Mouse (Mus musculus) embryonic fibroblast, embryonic 13.5 days (primary cell): ENCODE results near the gene B3galt4. TPM values are rescaled to one million over a fixed set of nuclear protein-coding genes. Genes with fewer than 3 reads are reported as not detected.
"Not testable (repeated sequence)": the region's sequence is repeated elsewhere in the genome, so short reads cannot be mapped to it uniquely, and the experiment has no call there.

ENCODE experiments used
- H3K27ac ChIP-seq: 2 replicates; pipeline ENCODE4 v1.5.1; 2012; ENCODE audit warnings: low read length, control low read depth, inconsistent platforms; ENCODE audit not compliant: insufficient read depth
- H3K4me1 ChIP-seq: 2 replicates; pipeline ENCODE4 v1.6.1; 2011; ENCODE audit warnings: low read length; ENCODE audit not compliant: control insufficient read depth, insufficient read depth
- H3K4me3 ChIP-seq: 2 replicates; pipeline ENCODE4 v1.5.1; 2011; ENCODE audit warnings: mild to moderate bottlenecking, control low read depth, low read length; ENCODE audit not compliant: insufficient read depth
- CTCF ChIP-seq: IDR thresholded peaks from 2 replicates; pipeline ENCODE4 v1.5.1; 2011; ENCODE audit warnings: mild to moderate bottlenecking, control low read depth, low read length, moderate library complexity, borderline replicate concordance; ENCODE audit not compliant: insufficient read depth
- POLR2A ChIP-seq: IDR thresholded peaks from 2 replicates; pipeline ENCODE4 v1.6.1; 2011; ENCODE audit warnings: low read depth, mild to moderate bottlenecking, control low read depth, low read length, moderate library complexity
- polyA plus RNA-seq: library from polyadenylated mRNA; stranded (reverse); fragments of >200 nt; gene quantifications from 2 replicates; pipeline ENCODE4 v1.2.4, GENCODE M21; 2011; ENCODE audit warnings: low read depth; ENCODE audit not compliant: missing spikeins, insufficient read length

The B3galt4 gene
- polyA plus RNA-seq, 1 experiment: 3.6 TPM

GRCm38 (mm10) chr17:33908331-33909076 lies 42.8 kb downstream of the B3galt4 start:
- TF ChIP-seq POLR2A: no peak
- TF ChIP-seq CTCF: no peak
- H3K4me3 ChIP-seq: peak overlapping the region; percentile 58
- H3K27ac ChIP-seq: peak overlapping the region; percentile 11; the same call in 1 of the 2 replicates
- H3K4me1 ChIP-seq: no peaks in the 10 kb centered on the region

GRCm38 (mm10) chr17:33904835-33905234 lies 46.5 kb downstream of the B3galt4 start, which contains the start of gene Platr17:
Platr17 (plus strand) TSS chr17:33905135.
- not testable (repeated sequence) for H3K27ac ChIP-seq, H3K4me1 ChIP-seq, H3K4me3 ChIP-seq

GRCm38 (mm10) chr17:33903911-33904651 lies 47.2 kb downstream of the B3galt4 start:
- not testable (repeated sequence) for H3K4me1 ChIP-seq, H3K27ac ChIP-seq, H3K4me3 ChIP-seq

GRCm38 (mm10) chr17:33902491-33902890 lies 48.8 kb downstream of the B3galt4 start:
- no peak overlapping the region for H3K4me3 ChIP-seq
- H3K4me1 ChIP-seq: no peaks in the 10 kb centered on the region
- H3K27ac ChIP-seq: no peak overlapping the region
- TF ChIP-seq POLR2A (no peak), CTCF (no peak)

GRCm38 (mm10) chr17:33902079-33902478 lies 49.2 kb downstream of the B3galt4 start:
- H3K4me1 ChIP-seq: no peaks in the 10 kb centered on the region
- no peak overlapping the region for H3K27ac ChIP-seq
- TF ChIP-seq CTCF: no peak
- no peak for TF ChIP-seq POLR2A
- no peak overlapping the region for H3K4me3 ChIP-seq

- Histone ChIP-seq H3K4me1 (no peaks in the 10 kb centered on the region), H3K4me3 (no peak overlapping the region), H3K27ac (no peak overlapping the region)
- TF ChIP-seq CTCF: no peak
- no peak for TF ChIP-seq POLR2A
Measured at GRCm38 (mm10) chr17:33901653-33902052, 49.6 kb downstream of the B3galt4 start.

- Histone ChIP-seq H3K4me1 (no peaks in the 10 kb centered on the region), H3K27ac (no peak overlapping the region), H3K4me3 (no peak overlapping the region)
- no peak for TF ChIP-seq CTCF
- no peak for TF ChIP-seq POLR2A
Measured at GRCm38 (mm10) chr17:33900989-33901314, 50.3 kb downstream of the B3galt4 start.

GRCm38 (mm10) chr17:33900281-33900988 lies 50.9 kb downstream of the B3galt4 start:
- Histone ChIP-seq H3K27ac (no peak overlapping the region), H3K4me1 (no peaks in the 10 kb centered on the region), H3K4me3 (no peak overlapping the region)
- no peak for TF ChIP-seq POLR2A
- no peak for TF ChIP-seq CTCF

Other genes starting within 250 kb of the B3galt4 start
- 28.8 and 30.4 TPM in 2 replicates for gene March2, start 232.8 kb downstream of the B3galt4 start, polyA plus RNA-seq
- gene Rab11b, start 191.0 kb downstream of the B3galt4 start, polyA plus RNA-seq: 78.2 and 87.3 TPM in 2 replicates
- 9.1 and 11.7 TPM in 2 replicates for gene Angptl4, start 169.7 kb downstream of the B3galt4 start, polyA plus RNA-seq
- gene Kank3, start 141.0 kb downstream of the B3galt4 start, polyA plus RNA-seq: 5.6 and 6.1 TPM in 2 replicates
- gene Rps28, start 126.9 kb downstream of the B3galt4 start, polyA plus RNA-seq: 2,068 and 2,223 TPM in 2 replicates
- gene Ndufa7, start 126.9 kb downstream of the B3galt4 start, polyA plus RNA-seq: 212 and 232 TPM in 2 replicates
- 15.8 and 20.3 TPM in 2 replicates for gene Cd320, start 108.4 kb downstream of the B3galt4 start, polyA plus RNA-seq
- not detected in 2 replicates for gene Gm7029, start 77.7 kb downstream of the B3galt4 start, polyA plus RNA-seq
- 41.9 and 63.1 TPM in 2 replicates for gene Kifc1, start 60.8 kb downstream of the B3galt4 start, polyA plus RNA-seq
- not detected in 2 replicates for gene Platr17, start 46.4 kb downstream of the B3galt4 start, polyA plus RNA-seq
- gene Daxx, start 42.1 kb downstream of the B3galt4 start, polyA plus RNA-seq: 23.3 and 26.6 TPM in 2 replicates
- gene Tapbp, start 35.6 kb downstream of the B3galt4 start, polyA plus RNA-seq: 61.4 and 91.2 TPM in 2 replicates
- 20.3 and 22.2 TPM in 2 replicates for gene Zbtb22, start 35.6 kb downstream of the B3galt4 start, polyA plus RNA-seq
- 36.1 and 45.1 TPM in 2 replicates for gene Rgl2, start 21.9 kb downstream of the B3galt4 start, polyA plus RNA-seq
- gene Pfdn6, start 11.1 kb downstream of the B3galt4 start, polyA plus RNA-seq: 80.7 and 87.8 TPM in 2 replicates
- gene Wdr46, start 10.8 kb downstream of the B3galt4 start, polyA plus RNA-seq: 20.3 and 20.5 TPM in 2 replicates
- gene Vps52, start 4.3 kb upstream of the B3galt4 start, polyA plus RNA-seq: 34.0 and 35.7 TPM in 2 replicates
- gene Rps18, start 4.5 kb upstream of the B3galt4 start, polyA plus RNA-seq: 1,572 and 1,668 TPM in 2 replicates
- gene H2-K1, start 48.9 kb upstream of the B3galt4 start, polyA plus RNA-seq: 131 and 166 TPM in 2 replicates
- gene Ring1, start 73.2 kb upstream of the B3galt4 start, polyA plus RNA-seq: 12.2 and 13.8 TPM in 2 replicates
- 16.7 and 16.9 TPM in 2 replicates for gene H2-Ke6, start 76.6 kb upstream of the B3galt4 start, polyA plus RNA-seq
- gene Slc39a7, start 80.2 kb upstream of the B3galt4 start, polyA plus RNA-seq: 181 and 191 TPM in 2 replicates
- gene Rxrb, start 80.3 kb upstream of the B3galt4 start, polyA plus RNA-seq: 24.8 and 26.1 TPM in 2 replicates
- gene Col11a2, start 87.9 kb upstream of the B3galt4 start, polyA plus RNA-seq: 0.37 and 0.45 TPM in 2 replicates
- not detected in 2 replicates for gene H2-Oa, start 140.9 kb upstream of the B3galt4 start, polyA plus RNA-seq
- 8.2 and 10.0 TPM in 2 replicates for gene H2-DMa, start 168.1 kb upstream of the B3galt4 start, polyA plus RNA-seq
- gene Brd2, start 171.1 kb upstream of the B3galt4 start, polyA plus RNA-seq: 205 and 233 TPM in 2 replicates
- not detected in 2 replicates for gene H2-DMb2, start 191.8 kb upstream of the B3galt4 start, polyA plus RNA-seq
- gene H2-DMb1, start 201.6 kb upstream of the B3galt4 start, polyA plus RNA-seq: 2.2 and 2.4 TPM in 2 replicates
- 17.8 TPM in 2 replicates for gene Tap1, start 236.1 kb upstream of the B3galt4 start, polyA plus RNA-seq
- 2.7 and 11.9 TPM in 2 replicates for gene Psmb9, start 236.3 kb upstream of the B3galt4 start, polyA plus RNA-seq
- gene Psmb8, start 246.2 kb upstream of the B3galt4 start, polyA plus RNA-seq: 16.1 and 18.8 TPM in 2 replicates